Mouse (Mus musculus): ENCODE measurements around the gene Fbxo22. TPM values are rescaled to one million over a fixed set of nuclear protein-coding genes. Genes with fewer than 3 reads are reported as not detected.

The Fbxo22 gene
- total and polyA plus RNA-seq, 2 experiments from 2014 or later = 45.0 to 48.3 TPM

- Histone ChIP-seq H3K27me3 (ENCODE audit: control insufficient read depth, insufficient read depth, low read length) (no peaks in the 10 kb centered on the region), H3K4me1 (ENCODE audit: control insufficient read depth, insufficient read depth) (no peaks in the 10 kb centered on the region), H3K27ac (ENCODE audit: low read depth) (no peak overlapping the region), H3K9ac (replicated peaks; ENCODE audit: low read depth, low read length) (no peak overlapping the region), H3K4me3 (ENCODE audit: low read depth, low read length) (no peak overlapping the region), H3K36me3 (replicated peaks; ENCODE audit: control insufficient read depth, insufficient read depth, low read length) (no peaks in the 10 kb centered on the region), H3K9me3 (replicated peaks; ENCODE audit: control insufficient read depth, low read length) (no peaks in the 10 kb centered on the region), H3K4me2 (ENCODE audit: low read depth, low read length) (no peak overlapping the region)
- DNase-seq (ENCODE audit: low spot score) (no peak), ATAC-seq (ENCODE audit: insufficient read depth, low read depth) (no peak)
- TF ChIP-seq EP300 (IDR thresholded peaks at IDR 0.05; ENCODE audit: low read depth) (no peak), CTCF (IDR thresholded peaks at IDR 0.05; ENCODE audit: low read depth) (no peak)
- WGBS = 52% methylated on average over 5 of the region's 5 CpGs
These were observed 63.3 kb downstream of the Fbxo22 start for GRCm38 (mm10) chr9:55271960-55272560.

- DNase-seq (ENCODE audit: low spot score) = no peak
- H3K4me1 ChIP-seq (ENCODE audit: control insufficient read depth, insufficient read depth) = no peaks in the 10 kb centered on the region
- H3K36me3 ChIP-seq (replicated peaks; ENCODE audit: control insufficient read depth, insufficient read depth, low read length) = no peaks in the 10 kb centered on the region
- no peak overlapping the region for H3K4me3 ChIP-seq (ENCODE audit: low read depth, low read length)
- H3K27me3 ChIP-seq (ENCODE audit: control insufficient read depth, insufficient read depth, low read length) = no peaks in the 10 kb centered on the region
- ATAC-seq (ENCODE audit: insufficient read depth, low read depth) = no peak
- no peak overlapping the region for H3K27ac ChIP-seq (ENCODE audit: low read depth)
- TF ChIP-seq CTCF (IDR thresholded peaks at IDR 0.05; ENCODE audit: low read depth) (no peak), EP300 (IDR thresholded peaks at IDR 0.05; ENCODE audit: low read depth) (no peak)
- no peak overlapping the region for H3K9ac ChIP-seq (replicated peaks; ENCODE audit: low read depth, low read length)
- H3K9me3 ChIP-seq (replicated peaks; ENCODE audit: control insufficient read depth, low read length) = no peaks in the 10 kb centered on the region
- WGBS = 67% methylated on average over 4 of the region's 4 CpGs
- no peak overlapping the region for H3K4me2 ChIP-seq (ENCODE audit: low read depth, low read length)
These were observed 65.2 kb downstream of the Fbxo22 start for GRCm38 (mm10) chr9:55273906-55274305.

Other genes with a start within 250 kb of the Fbxo22 start
- gene Chrna5, start 228.0 kb upstream of the Fbxo22 start, total RNA-seq (2014; rRNA removed; ENCODE audit: low replicate concordance) = not detected in 2 replicates
- 0.07 TPM in 1 of 2 replicates, not detected in the other for gene Chrna5, start 228.0 kb upstream of the Fbxo22 start, polyA plus RNA-seq (2015; fragmentation: Nextera tagmentation; extraction: Ambion mirVana)
- gene Chrna3, start 182.4 kb upstream of the Fbxo22 start, total RNA-seq (2014; rRNA removed; ENCODE audit: low replicate concordance) = not detected in 2 replicates
- gene Chrna3, start 182.4 kb upstream of the Fbxo22 start, polyA plus RNA-seq (2015; fragmentation: Nextera tagmentation; extraction: Ambion mirVana) = 0.11 TPM in 1 of 2 replicates, not detected in the other
- not detected in 2 replicates for gene Chrnb4, start 160.1 kb upstream of the Fbxo22 start, total RNA-seq (2014; rRNA removed; ENCODE audit: low replicate concordance)
- 0.03 and 0.11 TPM in 2 replicates for gene Chrnb4, start 160.1 kb upstream of the Fbxo22 start, polyA plus RNA-seq (2015; fragmentation: Nextera tagmentation; extraction: Ambion mirVana)
- 18.6 and 23.5 TPM in 2 replicates for gene Ube2q2, start 60.1 kb upstream of the Fbxo22 start, total RNA-seq (2014; rRNA removed; ENCODE audit: low replicate concordance)
- gene Ube2q2, start 60.1 kb upstream of the Fbxo22 start, polyA plus RNA-seq (2015; fragmentation: Nextera tagmentation; extraction: Ambion mirVana) = 21.6 and 22.0 TPM in 2 replicates
- gene Nrg4, start 117.9 kb downstream of the Fbxo22 start, total RNA-seq (2014; rRNA removed; ENCODE audit: low replicate concordance) = 0.43 TPM in 1 of 2 replicates, not detected in the other
- 1.2 and 1.3 TPM in 2 replicates for gene Nrg4, start 117.9 kb downstream of the Fbxo22 start, polyA plus RNA-seq (2015; fragmentation: Nextera tagmentation; extraction: Ambion mirVana)
- gene Tmem266, start 118.0 kb downstream of the Fbxo22 start, total RNA-seq (2014; rRNA removed; ENCODE audit: low replicate concordance) = 2.1 TPM in 1 of 2 replicates, not detected in the other
- 0.11 and 0.15 TPM in 2 replicates for gene Tmem266, start 118.0 kb downstream of the Fbxo22 start, polyA plus RNA-seq (2015; fragmentation: Nextera tagmentation; extraction: Ambion mirVana)